Mouse (Mus musculus): ENCODE measurements around the gene Utp6. TPM values are rescaled to one million over a fixed set of nuclear protein-coding genes. Genes with fewer than 3 reads are reported as not detected.
A peak's percentile ranks its signal among the peaks of the same experiment; 100 is the strongest.

Gene Utp6
- polyA plus RNA-seq, 1 experiment from 2014 or later = 45.2 TPM

GRCm38 (mm10) chr11:79922157-79922556 is 40.0 kb downstream of the Utp6 start:
- Histone ChIP-seq H3K9me3 (ENCODE audit: control insufficient read depth, low read length) (no peaks in the 10 kb centered on the region), H3K4me3 (replicated peaks; ENCODE audit: low read length) (no peak overlapping the region), H3K27me3 (ENCODE audit: control insufficient read depth, insufficient read depth, low read length) (no peaks in the 10 kb centered on the region), H3K9ac (no peak overlapping the region), H3K4me1 (replicated peaks; ENCODE audit: control insufficient read depth, insufficient read depth, low read length) (no peaks in the 10 kb centered on the region), H3K4me2 (replicated peaks) (no peak overlapping the region), H3K36me3 (replicated peaks; ENCODE audit: control insufficient read depth, insufficient read depth) (no peaks in the 10 kb centered on the region), H3K27ac (no peak overlapping the region)
- ATAC-seq (ENCODE audit: low FRiP score) (no peak), DNase-seq (ENCODE audit: low spot score) (no peak)
- 80% methylated on average over 3 of the region's 3 CpGs for WGBS

DNA sequence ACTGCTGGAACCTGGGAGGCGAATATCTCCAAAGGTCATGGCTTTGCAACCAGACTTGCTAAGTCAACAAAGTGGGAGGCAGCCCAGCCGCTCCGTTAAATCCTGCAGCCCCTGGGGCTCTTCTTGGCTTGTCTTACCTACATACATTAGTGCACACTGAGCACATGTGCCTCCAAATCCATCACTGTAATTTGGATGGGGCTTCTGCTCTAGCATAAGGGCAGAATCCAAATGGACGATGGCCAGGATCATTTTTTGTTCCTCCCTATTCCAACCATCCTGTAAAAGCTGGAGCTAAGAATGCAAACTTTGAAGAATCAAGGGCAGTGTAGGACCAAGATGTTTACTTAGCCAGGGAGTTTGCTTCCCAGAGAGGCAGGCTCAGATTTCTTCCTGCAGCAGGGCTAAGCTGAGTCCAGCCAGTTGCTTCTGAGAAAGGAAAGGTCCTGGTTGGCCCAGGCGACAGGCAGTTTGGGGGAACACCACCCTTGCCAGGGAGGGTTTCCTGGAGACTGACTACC is 41.6 kb downstream of the Utp6 start:
- H3K4me3 ChIP-seq (replicated peaks; ENCODE audit: low read length) = no peak overlapping the region
- H3K4me2 ChIP-seq (replicated peaks) = no peak overlapping the region
- H3K27ac ChIP-seq = no peak overlapping the region
- whole genome bisulfite sequencing = 61% methylated on average over 5 of the region's 5 CpGs
- H3K9me3 ChIP-seq (ENCODE audit: control insufficient read depth, low read length) = no peaks in the 10 kb centered on the region
- H3K36me3 ChIP-seq (replicated peaks; ENCODE audit: control insufficient read depth, insufficient read depth) = no peaks in the 10 kb centered on the region
- DNase-seq (ENCODE audit: low spot score) = no peak
- ATAC-seq (ENCODE audit: low FRiP score) = no peak
- no peaks in the 10 kb centered on the region for H3K27me3 ChIP-seq (ENCODE audit: control insufficient read depth, insufficient read depth, low read length)
- H3K9ac ChIP-seq = no peak overlapping the region; the same call in 1 of the 2 replicates
- H3K4me1 ChIP-seq (replicated peaks; ENCODE audit: control insufficient read depth, insufficient read depth, low read length) = no peaks in the 10 kb centered on the region

DNA sequence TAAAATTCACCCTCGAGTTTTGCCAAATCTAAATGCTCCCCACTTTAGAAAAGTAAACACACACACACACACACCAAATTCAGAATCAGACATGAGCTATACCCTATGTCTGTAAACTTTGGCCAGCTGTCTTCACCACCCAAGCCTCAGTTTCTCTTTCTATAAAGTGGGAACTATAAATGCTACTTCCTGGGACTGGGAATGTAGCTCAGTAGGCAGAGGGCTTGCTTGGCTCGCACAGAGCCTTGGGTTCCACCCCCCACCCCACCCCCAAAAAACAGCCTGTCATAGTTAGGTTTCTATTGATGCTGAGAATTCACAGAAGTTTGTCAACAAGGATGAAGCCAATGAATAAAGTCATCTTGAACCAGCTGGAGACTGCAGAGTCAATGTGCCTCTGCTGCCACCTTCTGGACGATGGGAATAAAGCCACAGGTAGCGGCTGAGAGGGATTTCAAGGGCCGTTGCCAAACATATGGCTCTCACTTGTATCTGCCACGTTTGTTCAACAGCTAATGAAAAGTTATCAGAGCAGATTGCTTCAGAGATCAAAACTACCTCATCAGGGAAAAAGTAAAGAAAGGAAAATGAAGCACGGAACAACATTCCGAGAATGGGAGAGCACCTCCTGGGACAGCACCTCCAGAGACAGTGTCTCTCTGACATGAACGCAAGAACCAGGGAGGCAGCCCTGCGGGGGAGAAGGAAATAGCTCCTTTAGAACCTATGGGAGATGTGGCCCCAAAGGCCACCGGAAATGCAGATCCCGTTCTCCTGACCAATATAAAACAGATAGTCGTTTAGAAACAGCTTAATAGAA is 42.3 kb downstream of the Utp6 start:
- ATAC-seq (ENCODE audit: low FRiP score) (no peak; the same call in 1 of the 2 replicates), DNase-seq (ENCODE audit: low spot score) (peak; percentile 92)
- Histone ChIP-seq H3K27me3 (ENCODE audit: control insufficient read depth, insufficient read depth, low read length) (no peaks in the 10 kb centered on the region), H3K9ac (no peak overlapping the region), H3K9me3 (ENCODE audit: control insufficient read depth, low read length) (no peaks in the 10 kb centered on the region), H3K4me2 (replicated peaks) (no peak overlapping the region), H3K4me1 (replicated peaks; ENCODE audit: control insufficient read depth, insufficient read depth, low read length) (no peaks in the 10 kb centered on the region), H3K4me3 (replicated peaks; ENCODE audit: low read length) (no peak overlapping the region), H3K36me3 (replicated peaks; ENCODE audit: control insufficient read depth, insufficient read depth) (no peaks in the 10 kb centered on the region), H3K27ac (no peak overlapping the region)
- 21% methylated on average over 13 of the region's 13 CpGs for WGBS

- Histone ChIP-seq H3K9me3 (ENCODE audit: control insufficient read depth, low read length) (no peaks in the 10 kb centered on the region), H3K4me1 (replicated peaks; ENCODE audit: control insufficient read depth, insufficient read depth, low read length) (no peaks in the 10 kb centered on the region), H3K27me3 (ENCODE audit: control insufficient read depth, insufficient read depth, low read length) (no peaks in the 10 kb centered on the region), H3K9ac (no peak overlapping the region), H3K27ac (no peak overlapping the region), H3K4me3 (replicated peaks; ENCODE audit: low read length) (no peak overlapping the region), H3K36me3 (replicated peaks; ENCODE audit: control insufficient read depth, insufficient read depth) (no peaks in the 10 kb centered on the region), H3K4me2 (replicated peaks) (no peak overlapping the region)
- DNase-seq (ENCODE audit: low spot score) (peak; percentile 44), ATAC-seq (ENCODE audit: low FRiP score) (no peak)
- WGBS = 19% methylated on average over 9 of the region's 9 CpGs
Observed at GRCm38 (mm10) chr11:79915696-79916349, 46.4 kb downstream of the Utp6 start.

GRCm38 (mm10) chr11:79908600-79909483 is 53.3 kb downstream of the Utp6 start:
- 0 out of 2 replicates have a peak, but pooled peaks have one; percentile 27 for ATAC-seq (ENCODE audit: low FRiP score)

GRCm38 (mm10) chr11:79906920-79907319 is 55.3 kb downstream of the Utp6 start:
- WGBS = 72% methylated on average over 9 of the region's 9 CpGs

More at GRCm38 (mm10) chr11:79908600-79909483, 53.3 kb downstream of the Utp6 start:
- Histone ChIP-seq H3K9me3 (ENCODE audit: control insufficient read depth, low read length) (no peaks in the 10 kb centered on the region), H3K36me3 (replicated peaks; ENCODE audit: control insufficient read depth, insufficient read depth) (no peaks in the 10 kb centered on the region), H3K4me2 (replicated peaks) (0 out of 2 replicates have a peak overlapping the region, but pooled peaks have one; percentile 1), H3K27ac (peak overlapping the region; percentile 46; the same call in 1 of the 2 replicates), H3K4me3 (replicated peaks; ENCODE audit: low read length) (no peak overlapping the region), H3K27me3 (ENCODE audit: control insufficient read depth, insufficient read depth, low read length) (no peaks in the 10 kb centered on the region), H3K4me1 (replicated peaks; ENCODE audit: control insufficient read depth, insufficient read depth, low read length) (0 out of 2 replicates have a peak, but pooled peaks cover 7% of the 10 kb centered on the region), H3K9ac (no peak overlapping the region)
- WGBS = 57% methylated on average over 14 of the region's 14 CpGs
- DNase-seq (ENCODE audit: low spot score) = peak; percentile 60

GRCm38 (mm10) chr11:79902881-79903481 is 59.2 kb downstream of the Utp6 start:
- Histone ChIP-seq H3K4me3 (replicated peaks; ENCODE audit: low read length) (no peak overlapping the region), H3K9me3 (ENCODE audit: control insufficient read depth, low read length) (no peaks in the 10 kb centered on the region), H3K36me3 (replicated peaks; ENCODE audit: control insufficient read depth, insufficient read depth) (no peaks in the 10 kb centered on the region), H3K27me3 (ENCODE audit: control insufficient read depth, insufficient read depth, low read length) (no peaks in the 10 kb centered on the region), H3K4me2 (replicated peaks) (no peak overlapping the region), H3K9ac (no peak overlapping the region), H3K4me1 (replicated peaks; ENCODE audit: control insufficient read depth, insufficient read depth, low read length) (no peaks in the 10 kb centered on the region), H3K27ac (no peak overlapping the region)
- 83% methylated on average over 6 of the region's 6 CpGs for WGBS
- no peak for DNase-seq (ENCODE audit: low spot score)
- ATAC-seq (ENCODE audit: low FRiP score) = no peak

More at GRCm38 (mm10) chr11:79906920-79907319, 55.3 kb downstream of the Utp6 start:
- ATAC-seq (ENCODE audit: low FRiP score) (no peak), DNase-seq (ENCODE audit: low spot score) (no peak)
- Histone ChIP-seq H3K9ac (no peak overlapping the region), H3K4me3 (replicated peaks; ENCODE audit: low read length) (no peak overlapping the region), H3K4me2 (replicated peaks) (no peak overlapping the region), H3K9me3 (ENCODE audit: control insufficient read depth, low read length) (no peaks in the 10 kb centered on the region), H3K4me1 (replicated peaks; ENCODE audit: control insufficient read depth, insufficient read depth, low read length) (0 out of 2 replicates have a peak, but pooled peaks cover 7% of the 10 kb centered on the region), H3K36me3 (replicated peaks; ENCODE audit: control insufficient read depth, insufficient read depth) (no peaks in the 10 kb centered on the region), H3K27ac (no peak overlapping the region), H3K27me3 (ENCODE audit: control insufficient read depth, insufficient read depth, low read length) (no peaks in the 10 kb centered on the region)

- no peaks in the 10 kb centered on the region for H3K4me1 ChIP-seq (replicated peaks; ENCODE audit: control insufficient read depth, insufficient read depth, low read length)
- DNase-seq (ENCODE audit: low spot score) (no peak), ATAC-seq (ENCODE audit: low FRiP score) (no peak)
- no peak overlapping the region for H3K9ac ChIP-seq
- H3K27me3 ChIP-seq (ENCODE audit: control insufficient read depth, insufficient read depth, low read length) = no peaks in the 10 kb centered on the region
- H3K4me2 ChIP-seq (replicated peaks) = no peak overlapping the region
- no peak overlapping the region for H3K4me3 ChIP-seq (replicated peaks; ENCODE audit: low read length)
- H3K36me3 ChIP-seq (replicated peaks; ENCODE audit: control insufficient read depth, insufficient read depth) = no peaks in the 10 kb centered on the region
- 87% methylated on average over 6 of the region's 6 CpGs for WGBS
- no peaks in the 10 kb centered on the region for H3K9me3 ChIP-seq (ENCODE audit: control insufficient read depth, low read length)
- no peak overlapping the region for H3K27ac ChIP-seq
Observed at GRCm38 (mm10) chr11:79901146-79901545, 61.0 kb downstream of the Utp6 start.
